Mouse (Mus musculus) adrenal gland, postnatal 4 days (tissue): ENCODE measurements around the gene Pcbp3. TPM values are rescaled to one million over a fixed set of nuclear protein-coding genes. Genes with fewer than 3 reads are reported as not detected.

Experiments
- DNase-seq, 2 experiments: peaks; one replicate each; pipeline ENCODE4 v3.0.0; 2021 to 2022; ENCODE audit warnings: low spot score in 2 of 2, mixed read lengths in 2 of 2
- total RNA-seq, 2 experiments: library from RNA; stranded (reverse); gene quantifications; 2 replicates each; pipeline ENCODE4 v1.2.3; 2021

Gene Pcbp3
- total RNA-seq, 2 experiments from 2014 or later, result 52.3 to 72.3 TPM

GRCm38 (mm10) chr10:76931794-76932193, 29.9 kb downstream of the Pcbp3 start:
- no peak for DNase-seq

DNA sequence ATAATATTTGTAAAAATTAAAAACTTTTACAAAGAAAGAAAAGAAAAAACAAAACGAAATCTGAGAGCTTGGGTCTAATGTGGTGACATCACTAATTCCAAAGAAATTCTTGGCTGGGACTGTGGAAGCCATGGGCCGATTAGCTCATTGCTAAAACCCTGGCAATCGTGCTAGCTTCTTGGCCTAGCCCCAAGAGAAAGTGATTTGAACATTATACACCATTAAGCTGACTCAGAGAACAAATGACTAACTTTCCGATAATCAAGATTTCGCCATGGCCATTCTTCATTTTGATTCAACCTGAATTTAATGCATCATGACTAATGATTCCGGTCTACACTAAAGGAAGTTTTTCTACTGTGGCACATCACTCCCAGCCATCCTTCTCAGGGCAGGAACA, 30.6 kb downstream of the Pcbp3 start:
- peak in 1 of 2 experiments; percentile 25 for DNase-seq

DNA sequence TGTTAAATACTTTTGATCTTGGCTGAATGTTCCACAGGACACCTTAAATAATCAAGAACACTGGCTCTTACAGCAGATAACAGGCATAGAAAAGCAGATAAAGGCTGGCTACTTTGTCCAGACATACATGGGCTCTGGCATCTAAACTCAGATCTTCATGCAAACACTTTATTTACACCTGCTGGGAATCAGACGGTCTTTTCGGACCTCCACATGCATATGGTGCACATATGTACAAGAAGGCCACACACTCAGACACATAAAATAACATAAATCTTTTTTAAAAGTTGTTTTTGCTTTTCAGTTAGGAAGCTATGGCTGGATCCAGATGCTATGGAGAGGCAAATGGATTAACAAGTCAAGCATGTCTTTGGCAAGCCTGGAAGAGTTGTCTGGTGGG, 37.2 kb downstream of the Pcbp3 start:
- no peak for DNase-seq

DNA sequence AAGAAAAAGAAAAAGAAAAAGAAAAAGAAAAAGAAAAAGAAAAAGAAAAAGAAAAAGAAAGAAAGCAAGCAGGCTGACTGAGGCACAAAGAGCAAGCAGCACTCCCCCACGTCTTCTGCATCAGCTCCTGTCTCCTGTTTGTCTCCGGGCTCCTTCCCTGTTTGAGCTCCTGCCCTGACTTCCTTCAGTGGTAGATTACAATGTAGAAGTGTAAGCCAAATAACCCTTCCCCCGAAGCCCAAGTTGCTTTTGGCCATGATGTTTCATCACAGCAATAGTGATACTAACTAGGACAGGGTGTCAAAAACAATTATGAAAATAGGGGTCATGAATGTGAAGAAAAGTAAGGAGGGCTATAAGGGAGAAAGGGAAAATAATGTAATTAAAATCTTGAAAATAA, 43.6 kb downstream of the Pcbp3 start:
- DNase-seq, result no peak

- no peak for DNase-seq
These were observed 55.3 kb downstream of the Pcbp3 start for GRCm38 (mm10) chr10:76906434-76906833.

DNA sequence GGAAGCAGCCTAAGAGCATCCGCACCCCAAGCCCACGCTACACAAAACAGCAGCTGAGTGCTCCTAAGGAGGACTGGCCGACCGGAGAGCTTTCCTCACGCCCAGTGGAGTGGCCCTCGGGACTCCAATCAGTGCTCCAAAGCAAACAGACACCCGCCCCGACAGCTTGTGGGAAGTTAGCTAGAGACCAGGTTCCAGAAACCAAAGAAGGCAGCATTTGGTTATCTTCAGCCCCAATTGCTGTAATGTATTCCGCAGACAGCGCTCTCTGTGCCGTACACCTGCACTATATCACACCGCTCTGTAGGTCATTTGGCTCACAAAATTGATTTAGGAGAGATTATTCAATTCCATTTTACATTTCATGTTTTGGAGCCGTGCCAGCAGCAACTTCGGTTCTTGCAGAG, 55.7 kb downstream of the Pcbp3 start:
- DNase-seq, result no peak

- DNase-seq, result no peak
These were observed 58.0 kb downstream of the Pcbp3 start for GRCm38 (mm10) chr10:76903694-76904093.

DNA sequence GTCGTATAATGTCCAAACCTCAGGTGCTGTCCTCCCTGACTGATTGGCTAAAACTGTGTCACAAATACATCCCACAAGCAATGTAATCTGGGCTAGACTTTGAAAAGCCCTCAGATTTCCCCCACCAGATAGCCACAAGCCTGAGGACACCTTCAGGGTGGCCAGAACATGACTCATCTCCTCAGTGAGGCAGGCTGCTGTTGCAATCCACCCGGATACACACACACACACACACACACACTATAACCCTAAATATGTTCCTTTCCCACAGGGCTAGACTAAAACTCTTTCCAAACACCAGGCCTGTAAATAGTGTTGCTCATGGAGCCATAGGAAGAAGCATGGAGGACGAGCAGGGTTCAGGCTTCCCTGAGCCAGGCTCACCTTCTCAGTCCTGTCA, 58.6 kb downstream of the Pcbp3 start:
- no peak for DNase-seq

DNA sequence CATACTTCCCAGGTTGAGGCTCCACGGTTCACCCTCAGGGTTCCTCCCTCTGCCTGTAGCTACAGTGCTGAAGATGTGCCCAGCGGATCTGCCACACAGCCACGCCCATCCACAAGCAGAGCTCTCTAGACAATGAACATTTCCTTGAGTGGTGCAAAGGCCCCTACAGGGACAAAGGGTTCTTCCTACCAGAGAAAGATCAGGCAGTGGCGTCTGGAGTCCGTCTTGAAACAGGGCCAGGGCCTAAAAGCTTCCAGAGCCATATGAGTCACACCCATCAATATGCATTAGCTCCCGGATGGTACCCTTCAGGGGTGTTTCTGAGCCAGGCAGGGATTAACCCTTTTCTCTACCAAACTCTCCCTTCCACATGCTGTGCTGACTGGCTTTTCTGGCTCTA, 59.1 kb downstream of the Pcbp3 start:
- peak in 1 of 2 experiments; percentile 24 for DNase-seq

GRCm38 (mm10) chr10:76898428-76898827, 63.3 kb downstream of the Pcbp3 start:
- no peak for DNase-seq

GRCm38 (mm10) chr10:76891456-76891855, 70.2 kb downstream of the Pcbp3 start:
- no peak for DNase-seq

DNA sequence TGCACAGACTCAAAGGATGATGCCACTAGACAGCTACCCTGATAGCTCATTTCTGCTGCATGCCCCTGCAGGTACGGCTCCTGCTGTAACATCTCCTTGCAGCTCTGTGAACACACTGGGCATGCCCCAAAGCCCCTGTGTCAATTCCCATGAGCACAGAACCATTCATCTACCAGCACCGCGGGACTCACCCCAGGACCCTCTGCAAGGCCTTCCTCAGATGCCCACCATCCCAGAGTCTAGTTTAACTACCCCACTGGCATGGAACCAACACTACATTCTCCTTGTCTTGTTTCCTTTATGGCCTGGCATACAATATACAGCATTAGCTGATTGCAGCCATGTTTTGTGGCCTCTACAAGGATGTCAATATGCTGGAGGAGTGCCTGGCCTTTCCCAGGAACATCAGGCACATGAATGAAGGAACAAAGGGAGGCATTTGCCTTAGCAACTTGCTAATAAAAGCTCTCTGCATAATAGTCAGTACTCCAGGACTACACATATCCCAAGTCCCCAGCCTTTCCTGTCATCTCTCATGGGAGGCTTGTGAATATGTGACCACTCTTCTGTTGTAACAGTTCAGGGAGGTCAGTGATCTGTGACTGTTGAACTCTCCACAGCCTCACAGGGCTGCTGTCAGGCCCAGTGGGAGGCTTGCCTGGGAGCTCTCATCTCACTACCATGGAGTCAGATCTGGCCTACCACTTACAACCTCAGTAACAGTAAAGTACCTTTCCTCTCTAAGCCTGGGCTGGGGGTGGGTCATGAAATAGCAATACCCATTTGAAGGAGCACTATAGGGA, 78.0 kb downstream of the Pcbp3 start:
- DNase-seq, result no peak

- no peak for DNase-seq
These were observed 78.8 kb downstream of the Pcbp3 start for GRCm38 (mm10) chr10:76882644-76883441.

DNA sequence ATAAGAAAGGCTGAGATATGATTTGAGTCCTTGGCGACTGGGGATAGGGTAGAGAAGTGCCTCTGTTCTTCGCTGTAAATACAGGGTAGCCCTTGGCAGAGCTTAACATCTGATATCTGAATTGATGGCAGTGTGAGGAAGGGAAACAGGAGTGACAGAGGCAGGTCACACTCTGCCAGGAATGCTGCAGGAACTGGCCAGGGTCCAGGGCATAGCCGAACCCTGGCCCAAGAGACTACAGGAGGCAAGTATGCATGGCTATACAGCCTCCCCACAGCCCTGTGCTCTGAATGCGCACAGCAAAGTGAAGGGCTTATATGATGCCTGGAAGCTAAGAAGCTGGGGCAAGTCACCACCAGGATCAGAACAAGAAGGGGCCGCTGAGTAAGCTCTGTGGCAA, 79.8 kb downstream of the Pcbp3 start:
- DNase-seq, result no peak

DNA sequence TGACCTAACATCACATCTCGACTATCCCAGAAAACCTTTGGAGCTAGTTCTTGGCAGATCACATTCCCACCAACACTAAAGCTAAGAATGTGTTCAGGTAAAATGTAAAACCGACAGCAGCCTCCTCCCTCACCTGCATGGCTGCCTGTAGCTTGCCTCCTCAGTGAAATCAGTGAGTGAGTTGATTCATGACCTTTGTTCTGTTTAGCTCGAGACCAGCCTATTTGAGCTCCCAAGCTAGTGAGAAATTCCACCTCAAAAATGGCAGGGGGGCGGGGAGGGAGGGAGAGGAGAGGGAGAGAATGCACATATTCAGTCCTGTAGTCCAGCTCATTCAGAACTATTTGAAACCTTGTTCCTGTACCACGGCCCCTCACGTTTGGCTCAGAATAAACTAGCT, 86.4 kb downstream of the Pcbp3 start:
- no peak for DNase-seq

DNA sequence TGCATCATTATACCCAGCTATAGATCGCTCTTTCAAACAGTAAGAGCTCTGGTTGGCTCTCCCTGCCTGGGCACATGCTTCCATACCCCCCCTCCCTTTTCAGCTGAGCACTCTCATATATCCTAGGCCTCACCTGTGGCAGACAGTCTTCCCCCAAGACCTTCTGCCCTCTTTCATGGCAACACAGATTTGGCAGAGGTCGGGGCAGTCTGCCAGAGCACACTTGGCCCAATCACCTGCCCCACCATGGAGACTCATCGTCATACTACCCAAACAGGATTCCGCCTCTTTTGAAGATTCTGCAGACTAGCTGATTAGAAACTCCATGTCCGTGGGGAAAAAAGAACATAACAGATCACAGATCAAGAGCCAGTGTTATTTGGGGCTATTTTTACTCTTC, 86.8 kb downstream of the Pcbp3 start:
- DNase-seq, result no peak

DNA sequence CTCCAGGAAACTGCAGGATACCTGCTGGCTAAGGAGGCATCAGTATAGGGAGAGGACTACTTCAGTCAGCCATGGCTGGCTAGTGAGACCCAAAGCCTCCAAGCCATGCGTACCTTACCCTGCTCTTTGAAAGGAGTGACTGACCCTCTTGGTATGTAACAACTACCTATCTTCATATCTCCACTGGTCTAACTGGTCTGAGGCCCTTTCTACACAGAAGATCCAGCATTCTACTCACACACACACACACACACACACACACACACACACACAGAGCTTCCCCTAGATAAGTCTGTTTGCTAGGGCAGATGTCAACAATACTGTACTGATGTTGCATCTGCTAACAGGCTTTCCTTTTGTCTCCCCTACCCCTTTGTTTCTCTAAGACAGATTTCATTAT, 87.3 kb downstream of the Pcbp3 start:
- DNase-seq, result no peak

GRCm38 (mm10) chr10:76873948-76874347, 87.7 kb downstream of the Pcbp3 start:
- no peak for DNase-seq

GRCm38 (mm10) chr10:76872736-76873135, 89.0 kb downstream of the Pcbp3 start:
- peak in 1 of 2 experiments; percentile 19 for DNase-seq

- no peak for DNase-seq
These were observed 95.8 kb downstream of the Pcbp3 start for GRCm38 (mm10) chr10:76865936-76866335.

DNA sequence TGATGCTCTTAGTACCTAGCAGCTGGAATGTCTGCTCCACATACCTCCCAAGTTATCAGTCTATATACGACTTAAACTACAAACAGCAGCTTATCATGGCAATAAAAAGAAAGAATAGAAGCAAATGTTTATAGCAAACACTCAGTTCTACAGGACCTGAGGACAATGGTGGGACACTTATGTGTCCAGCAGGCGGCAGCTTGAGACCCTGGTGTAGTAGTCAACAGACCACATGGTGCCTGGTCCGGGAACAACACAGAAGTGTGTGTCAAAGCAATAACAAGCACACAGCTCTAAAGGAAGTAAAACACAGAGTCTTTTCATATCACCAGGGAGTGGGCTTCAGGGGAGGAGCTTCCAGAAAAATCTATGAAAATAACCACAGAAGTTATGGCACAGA, 100.7 kb downstream of the Pcbp3 start:
- no peak for DNase-seq

GRCm38 (mm10) chr10:76859355-76860127, 102.1 kb downstream of the Pcbp3 start:
- DNase-seq, result no peak
